Mouse (Mus musculus): ENCODE results near the gene Cyb5r2. TPM values are rescaled to one million over a fixed set of nuclear protein-coding genes. Genes with fewer than 3 reads are reported as not detected.

Gene Cyb5r2
- 0.35 and 0.44 TPM in 2 replicates for polyA plus RNA-seq (2015; fragmentation: Nextera tagmentation; extraction: Ambion mirVana)

- peak within 1 kb of the TSS; percentile 54 for H3K9ac ChIP-seq (ENCODE audit: low read depth, low read length)
- peak within 1 kb of the TSS; percentile 37 for H3K4me3 ChIP-seq (ENCODE audit: low read length)
- no peaks in the 10 kb centered on the region; the same call in 1 of the 2 replicates for H3K27me3 ChIP-seq (replicated peaks; ENCODE audit: control insufficient read depth, insufficient read depth, low read length)
- 14% methylated on average over 23 of the region's 23 CpGs for WGBS
- no peaks in the 10 kb centered on the region for H3K9me3 ChIP-seq (ENCODE audit: control insufficient read depth, low read length)
- peak; percentile 83; the same call in 1 of the 2 replicates for ATAC-seq
- no peak within 1 kb of the TSS for H3K27ac ChIP-seq (ENCODE audit: low read depth, low read length)
- peaks cover 3% of the 10 kb centered on the region; the same call in 1 of the 2 replicates for H3K4me1 ChIP-seq (ENCODE audit: control insufficient read depth, insufficient read depth, low read depth, low read length)
- peak within 1 kb of the TSS; percentile 74 for H3K4me2 ChIP-seq (ENCODE audit: low read length)
- H3K36me3 ChIP-seq (ENCODE audit: control insufficient read depth, insufficient read depth, low read length) = no peaks in the 10 kb centered on the region
Observed at GRCm38 (mm10) chr7:107757308-107758151, at the start of gene Cyb5r2. Cyb5r2 (minus strand) TSS chr7:107758032.

- H3K4me3 ChIP-seq (ENCODE audit: low read length) = no peak overlapping the region
- WGBS = 88% methylated on average over 3 of the region's 3 CpGs
- no peak for ATAC-seq
- no peaks in the 10 kb centered on the region for H3K4me1 ChIP-seq (ENCODE audit: control insufficient read depth, insufficient read depth, low read depth, low read length)
- no peak overlapping the region for H3K9ac ChIP-seq (ENCODE audit: low read depth, low read length)
- H3K4me2 ChIP-seq (ENCODE audit: low read length) = no peak overlapping the region
- H3K9me3 ChIP-seq (ENCODE audit: control insufficient read depth, low read length) = no peaks in the 10 kb centered on the region
- H3K36me3 ChIP-seq (ENCODE audit: control insufficient read depth, insufficient read depth, low read length) = no peaks in the 10 kb centered on the region
- H3K27ac ChIP-seq (ENCODE audit: low read depth, low read length) = no peak overlapping the region
- H3K27me3 ChIP-seq (replicated peaks; ENCODE audit: control insufficient read depth, insufficient read depth, low read length) = no peaks in the 10 kb centered on the region
Observed at GRCm38 (mm10) chr7:107802138-107802537, 44.3 kb upstream of the Cyb5r2 start.

- Histone ChIP-seq H3K27ac (ENCODE audit: low read depth, low read length) (no peak within 1 kb of the TSS), H3K4me3 (ENCODE audit: low read length) (no peak within 1 kb of the TSS), H3K9ac (ENCODE audit: low read depth, low read length) (no peak within 1 kb of the TSS), H3K36me3 (ENCODE audit: control insufficient read depth, insufficient read depth, low read length) (no peaks in the 10 kb centered on the region), H3K27me3 (replicated peaks; ENCODE audit: control insufficient read depth, insufficient read depth, low read length) (no peaks in the 10 kb centered on the region), H3K4me2 (ENCODE audit: low read length) (no peak within 1 kb of the TSS), H3K9me3 (ENCODE audit: control insufficient read depth, low read length) (no peaks in the 10 kb centered on the region), H3K4me1 (ENCODE audit: control insufficient read depth, insufficient read depth, low read depth, low read length) (no peaks in the 10 kb centered on the region)
- no peak for ATAC-seq
- WGBS = 85% methylated on average over 2 of the region's 2 CpGs
Observed at GRCm38 (mm10) chr7:107801108-107801507, 43.3 kb upstream of the Cyb5r2 start, which contains the start of gene Ovch2. Ovch2 (minus strand) TSS chr7:107801208.

GRCm38 (mm10) chr7:107796500-107796899, 38.7 kb upstream of the Cyb5r2 start:
- WGBS = 88% methylated on average over 2 of the region's 2 CpGs

GRCm38 (mm10) chr7:107787977-107788620, 30.3 kb upstream of the Cyb5r2 start:
- H3K9ac ChIP-seq (ENCODE audit: low read depth, low read length) = no peak overlapping the region
- H3K9me3 ChIP-seq (ENCODE audit: control insufficient read depth, low read length) = no peaks in the 10 kb centered on the region
- ATAC-seq = peak; percentile 77
- no peaks in the 10 kb centered on the region for H3K36me3 ChIP-seq (ENCODE audit: control insufficient read depth, insufficient read depth, low read length)
- no peak overlapping the region for H3K4me3 ChIP-seq (ENCODE audit: low read length)
- WGBS = 63% methylated on average over 3 of the region's 3 CpGs
- no peak overlapping the region for H3K4me2 ChIP-seq (ENCODE audit: low read length)
- no peak overlapping the region for H3K27ac ChIP-seq (ENCODE audit: low read depth, low read length)
- no peaks in the 10 kb centered on the region for H3K4me1 ChIP-seq (ENCODE audit: control insufficient read depth, insufficient read depth, low read depth, low read length)
- no peaks in the 10 kb centered on the region for H3K27me3 ChIP-seq (replicated peaks; ENCODE audit: control insufficient read depth, insufficient read depth, low read length)

More at GRCm38 (mm10) chr7:107796500-107796899, 38.7 kb upstream of the Cyb5r2 start:
- Histone ChIP-seq H3K4me2 (ENCODE audit: low read length) (no peak overlapping the region), H3K27ac (ENCODE audit: low read depth, low read length) (no peak overlapping the region), H3K4me3 (ENCODE audit: low read length) (no peak overlapping the region), H3K4me1 (ENCODE audit: control insufficient read depth, insufficient read depth, low read depth, low read length) (no peaks in the 10 kb centered on the region), H3K27me3 (replicated peaks; ENCODE audit: control insufficient read depth, insufficient read depth, low read length) (no peaks in the 10 kb centered on the region), H3K9me3 (ENCODE audit: control insufficient read depth, low read length) (no peaks in the 10 kb centered on the region), H3K36me3 (ENCODE audit: control insufficient read depth, insufficient read depth, low read length) (no peaks in the 10 kb centered on the region), H3K9ac (ENCODE audit: low read depth, low read length) (no peak overlapping the region)
- ATAC-seq = no peak

GRCm38 (mm10) chr7:107779611-107780010, 21.8 kb upstream of the Cyb5r2 start:
- H3K27ac ChIP-seq (ENCODE audit: low read depth, low read length) = no peak overlapping the region
- H3K27me3 ChIP-seq (replicated peaks; ENCODE audit: control insufficient read depth, insufficient read depth, low read length) = no peaks in the 10 kb centered on the region
- no peaks in the 10 kb centered on the region for H3K4me1 ChIP-seq (ENCODE audit: control insufficient read depth, insufficient read depth, low read depth, low read length)
- no peaks in the 10 kb centered on the region for H3K36me3 ChIP-seq (ENCODE audit: control insufficient read depth, insufficient read depth, low read length)
- H3K4me2 ChIP-seq (ENCODE audit: low read length) = no peak overlapping the region
- no peaks in the 10 kb centered on the region for H3K9me3 ChIP-seq (ENCODE audit: control insufficient read depth, low read length)
- 50% methylated on average over 4 of the region's 4 CpGs for WGBS
- H3K9ac ChIP-seq (ENCODE audit: low read depth, low read length) = no peak overlapping the region
- no peak for ATAC-seq
- H3K4me3 ChIP-seq (ENCODE audit: low read length) = no peak overlapping the region

- no peak overlapping the region for H3K4me3 ChIP-seq (ENCODE audit: low read length)
- H3K9me3 ChIP-seq (ENCODE audit: control insufficient read depth, low read length) = no peaks in the 10 kb centered on the region
- ATAC-seq = no peak
- no peaks in the 10 kb centered on the region for H3K36me3 ChIP-seq (ENCODE audit: control insufficient read depth, insufficient read depth, low read length)
- H3K4me1 ChIP-seq (ENCODE audit: control insufficient read depth, insufficient read depth, low read depth, low read length) = no peaks in the 10 kb centered on the region
- no peak overlapping the region for H3K27ac ChIP-seq (ENCODE audit: low read depth, low read length)
- WGBS = 96% methylated on average over 1 of the region's 1 CpGs
- H3K9ac ChIP-seq (ENCODE audit: low read depth, low read length) = no peak overlapping the region
- no peak overlapping the region for H3K4me2 ChIP-seq (ENCODE audit: low read length)
- H3K27me3 ChIP-seq (replicated peaks; ENCODE audit: control insufficient read depth, insufficient read depth, low read length) = no peaks in the 10 kb centered on the region
Observed at GRCm38 (mm10) chr7:107778216-107778615, 20.4 kb upstream of the Cyb5r2 start.

GRCm38 (mm10) chr7:107770812-107771211, 13.0 kb upstream of the Cyb5r2 start:
- Histone ChIP-seq H3K4me2 (ENCODE audit: low read length) (no peak overlapping the region), H3K4me3 (ENCODE audit: low read length) (no peak overlapping the region), H3K27ac (ENCODE audit: low read depth, low read length) (no peak overlapping the region), H3K27me3 (replicated peaks; ENCODE audit: control insufficient read depth, insufficient read depth, low read length) (no peaks in the 10 kb centered on the region), H3K36me3 (ENCODE audit: control insufficient read depth, insufficient read depth, low read length) (no peaks in the 10 kb centered on the region), H3K9me3 (ENCODE audit: control insufficient read depth, low read length) (no peaks in the 10 kb centered on the region), H3K9ac (ENCODE audit: low read depth, low read length) (no peak overlapping the region), H3K4me1 (ENCODE audit: control insufficient read depth, insufficient read depth, low read depth, low read length) (no peaks in the 10 kb centered on the region)
- 56% methylated on average over 6 of the region's 6 CpGs for WGBS
- ATAC-seq = no peak

GRCm38 (mm10) chr7:107756748-107757147, 1.1 kb downstream of the Cyb5r2 start:
- Histone ChIP-seq H3K4me2 (ENCODE audit: low read length) (no peak overlapping the region), H3K4me3 (ENCODE audit: low read length) (no peak overlapping the region), H3K27me3 (replicated peaks; ENCODE audit: control insufficient read depth, insufficient read depth, low read length) (no peaks in the 10 kb centered on the region; the same call in 1 of the 2 replicates), H3K9ac (ENCODE audit: low read depth, low read length) (no peak overlapping the region), H3K27ac (ENCODE audit: low read depth, low read length) (no peak overlapping the region), H3K36me3 (ENCODE audit: control insufficient read depth, insufficient read depth, low read length) (no peaks in the 10 kb centered on the region), H3K9me3 (ENCODE audit: control insufficient read depth, low read length) (no peaks in the 10 kb centered on the region), H3K4me1 (ENCODE audit: control insufficient read depth, insufficient read depth, low read depth, low read length) (peaks cover 3% of the 10 kb centered on the region; the same call in 1 of the 2 replicates)
- no peak for ATAC-seq
- WGBS = 96% methylated on average over 2 of the region's 2 CpGs
